Mouse (Mus musculus): Measurements from ENCODE around the gene Plekhh1. TPM values are rescaled to one million over a fixed set of nuclear protein-coding genes. Genes with fewer than 3 reads are reported as not detected.

Plekhh1 gene
- polyA plus RNA-seq, 1 experiment from 2014 or later, result 7.0 TPM

- H3K4me2 ChIP-seq, result no peak overlapping the region
- no peak overlapping the region for H3K27ac ChIP-seq
- H3K9ac ChIP-seq, result no peak overlapping the region
- no peak for ATAC-seq (replicated peaks; ENCODE audit: low FRiP score)
- H3K4me3 ChIP-seq (replicated peaks), result no peak overlapping the region
- WGBS, result 95% methylated on average over 9 of the region's 9 CpGs
- no peaks in the 10 kb centered on the region for H3K9me3 ChIP-seq (replicated peaks)
- H3K4me1 ChIP-seq, result no peaks in the 10 kb centered on the region
- H3K27me3 ChIP-seq, result no peaks in the 10 kb centered on the region
- H3K36me3 ChIP-seq, result peaks cover 28% of the 10 kb centered on the region
These were observed 31.2 kb downstream of the Plekhh1 start for GRCm38 (mm10) chr12:79060134-79060533.

GRCm38 (mm10) chr12:79060766-79061652 lies 32.0 kb downstream of the Plekhh1 start:
- ATAC-seq (replicated peaks; ENCODE audit: low FRiP score), result no peak
- WGBS, result 76% methylated on average over 7 of the region's 7 CpGs
- no peaks in the 10 kb centered on the region for H3K27me3 ChIP-seq
- H3K9ac ChIP-seq, result no peak overlapping the region
- H3K9me3 ChIP-seq (replicated peaks), result no peaks in the 10 kb centered on the region
- no peak overlapping the region for H3K4me3 ChIP-seq (replicated peaks)
- no peak overlapping the region for H3K4me2 ChIP-seq
- H3K36me3 ChIP-seq, result peaks cover 30% of the 10 kb centered on the region
- no peaks in the 10 kb centered on the region for H3K4me1 ChIP-seq
- no peak overlapping the region for H3K27ac ChIP-seq

- H3K4me1 ChIP-seq, result no peaks in the 10 kb centered on the region
- H3K27ac ChIP-seq, result no peak overlapping the region
- H3K9ac ChIP-seq, result no peak overlapping the region
- H3K36me3 ChIP-seq, result peaks cover 48% of the 10 kb centered on the region
- WGBS, result 92% methylated on average over 13 of the region's 13 CpGs
- ATAC-seq (replicated peaks; ENCODE audit: low FRiP score), result no peak
- H3K9me3 ChIP-seq (replicated peaks), result no peaks in the 10 kb centered on the region
- H3K4me3 ChIP-seq (replicated peaks), result no peak overlapping the region
- no peaks in the 10 kb centered on the region for H3K27me3 ChIP-seq
- no peak overlapping the region for H3K4me2 ChIP-seq
These were observed 35.5 kb downstream of the Plekhh1 start for GRCm38 (mm10) chr12:79064451-79064850.

GRCm38 (mm10) chr12:79066431-79066830 lies 37.5 kb downstream of the Plekhh1 start:
- ATAC-seq (replicated peaks; ENCODE audit: low FRiP score), result no peak
- Histone ChIP-seq H3K9ac (no peak overlapping the region), H3K27ac (no peak overlapping the region), H3K4me3 (replicated peaks) (no peak overlapping the region), H3K27me3 (no peaks in the 10 kb centered on the region), H3K36me3 (peaks cover 53% of the 10 kb centered on the region), H3K4me1 (0 out of 2 replicates have a peak, but pooled peaks cover 3% of the 10 kb centered on the region), H3K9me3 (replicated peaks) (no peaks in the 10 kb centered on the region), H3K4me2 (no peak overlapping the region)
- 78% methylated on average over 9 of the region's 9 CpGs for WGBS

- H3K9ac ChIP-seq, result no peak overlapping the region
- peak overlapping the region; percentile 32 for H3K4me2 ChIP-seq
- H3K36me3 ChIP-seq, result peaks cover 55% of the 10 kb centered on the region
- no peaks in the 10 kb centered on the region for H3K9me3 ChIP-seq (replicated peaks)
- no peak overlapping the region for H3K4me3 ChIP-seq (replicated peaks)
- WGBS, result 66% methylated on average over 5 of the region's 5 CpGs
- H3K27ac ChIP-seq, result peak overlapping the region; percentile 84
- 0 out of 2 replicates have a peak, but pooled peaks cover 3% of the 10 kb centered on the region for H3K4me1 ChIP-seq
- ATAC-seq (replicated peaks; ENCODE audit: low FRiP score), result 0 out of 2 replicates have a peak, but pooled peaks have one; percentile 9
- H3K27me3 ChIP-seq, result no peaks in the 10 kb centered on the region
These were observed 38.6 kb downstream of the Plekhh1 start for GRCm38 (mm10) chr12:79067526-79067925.

GRCm38 (mm10) chr12:79068306-79068705 lies 39.3 kb downstream of the Plekhh1 start:
- ATAC-seq (replicated peaks; ENCODE audit: low FRiP score), result peak; percentile 55
- Histone ChIP-seq H3K4me1 (0 out of 2 replicates have a peak, but pooled peaks cover 3% of the 10 kb centered on the region), H3K9ac (no peak overlapping the region), H3K27ac (peak overlapping the region; percentile 84), H3K4me2 (peak overlapping the region; percentile 32), H3K27me3 (no peaks in the 10 kb centered on the region), H3K9me3 (replicated peaks) (no peaks in the 10 kb centered on the region), H3K4me3 (replicated peaks) (0 out of 2 replicates have a peak overlapping the region, but pooled peaks have one; percentile 2), H3K36me3 (peaks cover 63% of the 10 kb centered on the region)
- 87% methylated on average over 11 of the region's 11 CpGs for WGBS

GRCm38 (mm10) chr12:79069187-79069608 lies 40.2 kb downstream of the Plekhh1 start:
- 79% methylated on average over 6 of the region's 6 CpGs for WGBS
- ATAC-seq (replicated peaks; ENCODE audit: low FRiP score), result peak; percentile 77
- Histone ChIP-seq H3K4me3 (replicated peaks) (no peak overlapping the region), H3K9ac (no peak overlapping the region), H3K4me1 (0 out of 2 replicates have a peak, but pooled peaks cover 3% of the 10 kb centered on the region), H3K4me2 (no peak overlapping the region), H3K27me3 (no peaks in the 10 kb centered on the region), H3K9me3 (replicated peaks) (no peaks in the 10 kb centered on the region), H3K27ac (peak overlapping the region; percentile 89), H3K36me3 (peaks cover 65% of the 10 kb centered on the region)

GRCm38 (mm10) chr12:79069916-79070315 lies 41.0 kb downstream of the Plekhh1 start:
- ATAC-seq (replicated peaks; ENCODE audit: low FRiP score), result no peak

GRCm38 (mm10) chr12:79070736-79071333 lies 41.9 kb downstream of the Plekhh1 start:
- 0 out of 2 replicates have a peak, but pooled peaks cover 3% of the 10 kb centered on the region for H3K4me1 ChIP-seq
- H3K9ac ChIP-seq, result no peak overlapping the region
- no peak for ATAC-seq (replicated peaks; ENCODE audit: low FRiP score)
- peak overlapping the region; percentile 89 for H3K27ac ChIP-seq
- peaks cover 68% of the 10 kb centered on the region for H3K36me3 ChIP-seq
- no peak overlapping the region for H3K4me2 ChIP-seq
- H3K9me3 ChIP-seq (replicated peaks), result no peaks in the 10 kb centered on the region
- no peak overlapping the region for H3K4me3 ChIP-seq (replicated peaks)
- no peaks in the 10 kb centered on the region for H3K27me3 ChIP-seq
- WGBS, result 80% methylated on average over 9 of the region's 9 CpGs

More at GRCm38 (mm10) chr12:79069916-79070315, 41.0 kb downstream of the Plekhh1 start:
- peak overlapping the region; percentile 89 for H3K27ac ChIP-seq
- no peaks in the 10 kb centered on the region for H3K27me3 ChIP-seq
- H3K4me3 ChIP-seq (replicated peaks), result no peak overlapping the region
- whole genome bisulfite sequencing, result 78% methylated on average over 6 of the region's 6 CpGs
- 0 out of 2 replicates have a peak, but pooled peaks cover 3% of the 10 kb centered on the region for H3K4me1 ChIP-seq
- peaks cover 65% of the 10 kb centered on the region for H3K36me3 ChIP-seq
- H3K9ac ChIP-seq, result no peak overlapping the region
- H3K4me2 ChIP-seq, result 0 out of 2 replicates have a peak overlapping the region, but pooled peaks have one; percentile 9
- H3K9me3 ChIP-seq (replicated peaks), result no peaks in the 10 kb centered on the region

- Histone ChIP-seq H3K4me3 (replicated peaks) (no peak overlapping the region), H3K36me3 (peaks cover 73% of the 10 kb centered on the region), H3K27me3 (no peaks in the 10 kb centered on the region), H3K9me3 (replicated peaks) (no peaks in the 10 kb centered on the region), H3K4me1 (0 out of 2 replicates have a peak, but pooled peaks cover 3% of the 10 kb centered on the region), H3K4me2 (no peak overlapping the region), H3K27ac (no peak overlapping the region), H3K9ac (no peak overlapping the region)
- WGBS, result 92% methylated on average over 6 of the region's 6 CpGs
- ATAC-seq (replicated peaks; ENCODE audit: low FRiP score), result no peak
These were observed 43.6 kb downstream of the Plekhh1 start for GRCm38 (mm10) chr12:79072576-79072975.

- Histone ChIP-seq H3K9me3 (replicated peaks) (no peaks in the 10 kb centered on the region), H3K27me3 (no peaks in the 10 kb centered on the region), H3K36me3 (peaks cover 76% of the 10 kb centered on the region), H3K4me2 (no peak overlapping the region), H3K27ac (no peak overlapping the region), H3K9ac (no peak overlapping the region), H3K4me3 (replicated peaks) (no peak overlapping the region), H3K4me1 (0 out of 2 replicates have a peak, but pooled peaks cover 3% of the 10 kb centered on the region)
- no peak for ATAC-seq (replicated peaks; ENCODE audit: low FRiP score)
- WGBS, result 86% methylated on average over 6 of the region's 6 CpGs
These were observed 44.4 kb downstream of the Plekhh1 start for GRCm38 (mm10) chr12:79073362-79073761.

Measured in kidney, embryonic 15.5 days (tissue).